In genomic region chr14:54686522-54687143, GRCm38 (mm10) we compare ENCODE assay signal across 1 mouse cellular context.
TF ChIP-seq lines count a peak whose summit lies in the region.

Acin1 (minus strand) TSS chr14:54686931.

TF ChIP-seq in MEL, 35 proteins besides CTCF, POLR2A, EP300 and RAD21 (continued from another document):
- TF ChIP-seq NRF1 (IDR thresholded peaks at IDR 0.05; ENCODE audit: insufficient read depth, low read depth, low read length, poor library complexity, severe bottlenecking) (no peak), MYC (IDR thresholded peaks at IDR 0.05; ENCODE audit: low read depth, low read length) (peak; percentile 41; the same call in 1 of the 2 replicates), MXI1 (IDR thresholded peaks at IDR 0.05; ENCODE audit: low read depth, low read length) (peak; percentile 38; the same call in 1 of the 2 replicates), MAZ (IDR thresholded peaks at IDR 0.05; ENCODE audit: low read depth, low read length) (peak; percentile 71; the same call in 1 of the 2 replicates)
